8 mouse cellular contexts compared by ENCODE assay signal in the genomic region with DNA sequence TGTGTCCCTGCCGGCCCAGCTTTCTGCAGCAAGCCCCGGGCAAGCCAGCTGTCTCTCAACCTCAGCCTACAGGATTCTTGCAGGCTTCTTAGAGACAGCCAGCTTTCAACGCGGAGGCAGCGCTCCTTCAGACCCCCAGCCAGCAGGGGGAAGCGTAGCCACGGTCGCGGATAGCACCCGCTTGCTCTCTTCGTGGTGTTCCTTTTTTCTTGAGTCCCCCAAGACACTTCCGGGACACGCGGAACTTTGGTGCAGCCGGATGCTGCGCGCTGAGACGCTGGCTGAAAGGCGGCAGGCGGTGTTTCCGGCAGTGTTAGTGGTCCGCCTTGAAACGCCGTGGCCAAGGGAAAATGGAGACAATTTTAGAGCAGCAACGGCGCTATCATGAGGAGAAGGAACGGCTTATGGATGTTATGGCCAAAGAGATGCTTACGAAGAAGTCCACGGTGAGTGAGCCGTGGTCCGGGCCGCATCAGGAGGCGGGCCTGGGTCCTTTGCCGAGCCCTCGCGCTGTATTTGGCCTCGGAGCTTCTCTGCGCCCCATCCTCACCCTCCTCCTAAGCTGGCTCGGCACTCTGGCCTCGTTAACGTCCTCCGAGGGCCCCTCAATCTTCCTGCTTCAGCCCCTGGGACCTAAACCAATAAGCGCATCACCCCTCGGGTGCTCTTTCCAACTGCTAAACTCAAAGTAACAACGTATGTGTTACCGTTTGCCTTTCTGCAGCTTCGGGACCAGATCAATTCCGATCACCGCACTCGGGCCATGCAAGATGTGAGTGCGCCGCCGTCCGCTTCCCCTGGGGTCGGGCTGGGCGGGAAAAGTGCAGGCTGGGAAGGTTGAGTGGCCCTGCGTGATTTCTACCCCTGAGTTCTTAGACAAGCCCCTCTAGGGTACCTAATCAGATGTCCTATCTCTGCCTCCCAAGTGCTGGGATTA. TPM values are rescaled to one million over a fixed set of nuclear protein-coding genes. Genes with fewer than 3 reads are reported as not detected.
DNase-seq lines count a peak whose midpoint lies in the region; ATAC-seq lines count a peak whose summit lies in the region.

A gene (plus strand): TSS at position 232 of the 937 bp plus-strand sequence.

- H3K4me2 ChIP-seq in hindbrain, embryonic 11.5 days (replicated peaks; ENCODE audit: low read depth, low read length), result peak within 1 kb of the TSS; percentile 75

- peaks cover 1% of the 10 kb centered on the region; the same call in 1 of the 2 replicates for H3K27me3 ChIP-seq in hindbrain, embryonic 11.5 days (ENCODE audit: control insufficient read depth, insufficient read depth, low read length)

- H3K4me3 ChIP-seq in hindbrain, embryonic 11.5 days (ENCODE audit: low read depth, low read length), result peak within 1 kb of the TSS; percentile 94

- ATAC-seq in hindbrain, embryonic 11.5 days (ENCODE audit: low FRiP score), result peak; percentile 85

- H3K4me1 ChIP-seq in hindbrain, embryonic 11.5 days (replicated peaks; ENCODE audit: control insufficient read depth, insufficient read depth, low read length), result 0 out of 2 replicates have a peak, but pooled peaks cover under 1% of the 10 kb centered on the region

- WGBS in hindbrain, embryonic 11.5 days, result under 1% methylated on average over 57 of the region's 57 CpGs

- peak; percentile 94 for DNase-seq in Muller cell, postnatal 12 days (ENCODE audit: inconsistent ontology term)
- DNase-seq in cerebellum, adult 9-11 months, result peak; percentile 94
- DNase-seq in frontal cortex, adult 2 months (ENCODE audit: extremely low spot score in 1 of 2, low spot score in 1 of 2), result peak; percentile 88 to 98
- DNase-seq in hindbrain, embryonic 11.5 days (ENCODE audit: low spot score), result peak; percentile 97
- DNase-seq in layer of hippocampus, postnatal 14 days (ENCODE audit: low spot score in 2 of 2), result peak; percentile 93 to 97
- peak; percentile 95 for DNase-seq in lung, postnatal 14 days
- peak; percentile 95 for DNase-seq in retina, adult 2 months (ENCODE audit: low read depth, low spot score)
- DNase-seq in thymus, postnatal 36 days, result peak; percentile 95 to 96

- peak within 1 kb of the TSS; percentile 90 for H3K9ac ChIP-seq in hindbrain, embryonic 11.5 days (ENCODE audit: low read depth, low read length)

- H3K36me3 ChIP-seq in hindbrain, embryonic 11.5 days (ENCODE audit: control insufficient read depth, insufficient read depth, low read length), result no peaks in the 10 kb centered on the region; the same call in 1 of the 2 replicates

- H3K27ac ChIP-seq in hindbrain, embryonic 11.5 days (ENCODE audit: low read depth, low read length), result 0 out of 2 replicates have a peak within 1 kb of the TSS, but pooled peaks have one; percentile 24

- H3K9me3 ChIP-seq in hindbrain, embryonic 11.5 days (ENCODE audit: control insufficient read depth, low read length), result no peaks in the 10 kb centered on the region

RNA-seq across cellular contexts. Expression of the gene that starts here (rescaled TPM):
- 35.5 and 40.4 TPM in 2 replicates for polyA plus RNA-seq in frontal cortex, adult 2 months (2012; rRNA removed)
- 197 and 210 TPM in 2 replicates for polyA plus RNA-seq in hindbrain, embryonic 11.5 days (2014; fragmentation: Nextera tagmentation; extraction: Ambion mirVana)
- total RNA-seq in layer of hippocampus, postnatal 14 days (2021), result 10 to 100 TPM; 33.2 to 35.7 TPM

Comparison
In these comparisons a context has a peak if more than half of its experiments do, and no peak if none do; other contexts are left out.
1. Peak in every context shown above with its lines: DNase-seq, ATAC-seq, H3K4me3 ChIP-seq and H3K27ac ChIP-seq.